Mouse (Mus musculus): ENCODE data around the gene Scn5a. TPM values are rescaled to one million over a fixed set of nuclear protein-coding genes. Genes with fewer than 3 reads are reported as not detected.

The Scn5a gene
- polyA plus RNA-seq, 1 experiment = 13.6 TPM

- TF ChIP-seq FOSL1 (IDR thresholded peaks at IDR 0.05; ENCODE audit: insufficient read depth, low read length, poor library complexity, severe bottlenecking) = no peak
- no peak for TF ChIP-seq MYOG (IDR thresholded peaks at IDR 0.05; ENCODE audit: control insufficient read depth, extremely low read depth, insufficient read length)
- no peak for TF ChIP-seq MAX (IDR thresholded peaks at IDR 0.05)
- TF ChIP-seq USF1 (IDR thresholded peaks at IDR 0.05; ENCODE audit: low read depth) = no peak
- no peak for TF ChIP-seq CTCF (IDR thresholded peaks at IDR 0.05; ENCODE audit: control insufficient read depth, insufficient read depth, insufficient read length)
- TF ChIP-seq CEBPB (IDR thresholded peaks at IDR 0.05; ENCODE audit: low read depth) = no peak
- no peak for TF ChIP-seq MYOD1 (IDR thresholded peaks at IDR 0.05; ENCODE audit: control insufficient read depth, insufficient read length, low read depth)
- peaks cover 25% of the 10 kb centered on the region for H3K36me3 ChIP-seq (ENCODE audit: control insufficient read depth, insufficient read depth)
- no peaks in the 10 kb centered on the region for H3K27me3 ChIP-seq (ENCODE audit: control insufficient read depth, insufficient read depth, insufficient read length)
Observed at GRCm38 (mm10) chr9:119455967-119456366, 122.8 kb downstream of the Scn5a start.

GRCm38 (mm10) chr9:119445737-119446136, 133.1 kb downstream of the Scn5a start:
- Histone ChIP-seq H3K79me2 (ENCODE audit: control insufficient read depth, insufficient read depth) (peaks cover 17% of the 10 kb centered on the region), H3K4me3 (ENCODE audit: insufficient read depth, poor library complexity, severe bottlenecking) (peak overlapping the region; percentile 59), H3K27me3 (ENCODE audit: control insufficient read depth, insufficient read depth, insufficient read length) (no peaks in the 10 kb centered on the region), H3K79me3 (ENCODE audit: low read depth) (peaks cover 13% of the 10 kb centered on the region), H3K36me3 (ENCODE audit: control insufficient read depth, insufficient read depth) (peaks cover 27% of the 10 kb centered on the region), H3ac (ENCODE audit: control insufficient read depth, insufficient read length, low read depth) (peak overlapping the region; percentile 95)
- TF ChIP-seq MYOG (IDR thresholded peaks at IDR 0.05; ENCODE audit: control insufficient read depth, extremely low read depth, insufficient read length) (no peak), USF1 (IDR thresholded peaks at IDR 0.05; ENCODE audit: low read depth) (no peak), MYOD1 (IDR thresholded peaks at IDR 0.05; ENCODE audit: control insufficient read depth, insufficient read length, low read depth) (no peak), CEBPB (IDR thresholded peaks at IDR 0.05; ENCODE audit: low read depth) (no peak)

More at GRCm38 (mm10) chr9:119455967-119456366, 122.8 kb downstream of the Scn5a start:
- Histone ChIP-seq H3K79me2 (ENCODE audit: control insufficient read depth, insufficient read depth) (no peaks in the 10 kb centered on the region), H3ac (ENCODE audit: control insufficient read depth, insufficient read length, low read depth) (no peak overlapping the region), H3K79me3 (ENCODE audit: low read depth) (no peaks in the 10 kb centered on the region), H3K4me3 (ENCODE audit: insufficient read depth, poor library complexity, severe bottlenecking) (no peak overlapping the region)

- peak within 1 kb of the TSS; percentile 59 for H3K4me3 ChIP-seq (ENCODE audit: insufficient read depth, poor library complexity, severe bottlenecking)
- peaks cover 20% of the 10 kb centered on the region for H3K36me3 ChIP-seq (ENCODE audit: control insufficient read depth, insufficient read depth)
- TF ChIP-seq CTCF (IDR thresholded peaks at IDR 0.05; ENCODE audit: control insufficient read depth, insufficient read depth, insufficient read length) = peak; percentile 89
- peak; percentile 66 for TF ChIP-seq MAX (IDR thresholded peaks at IDR 0.05)
- TF ChIP-seq MYOD1 (IDR thresholded peaks at IDR 0.05; ENCODE audit: control insufficient read depth, insufficient read length, low read depth) = no peak
- H3K79me2 ChIP-seq (ENCODE audit: control insufficient read depth, insufficient read depth) = peaks cover 17% of the 10 kb centered on the region
- H3ac ChIP-seq (ENCODE audit: control insufficient read depth, insufficient read length, low read depth) = peak within 1 kb of the TSS; percentile 95
- H3K27me3 ChIP-seq (ENCODE audit: control insufficient read depth, insufficient read depth, insufficient read length) = no peaks in the 10 kb centered on the region
- peaks cover 13% of the 10 kb centered on the region for H3K79me3 ChIP-seq (ENCODE audit: low read depth)
Observed at GRCm38 (mm10) chr9:119444738-119445429, 133.9 kb downstream of the Scn5a start, which contains the start of gene Exog. Gene Exog, plus strand, starts transcription at chr9:119444943.

- no peaks in the 10 kb centered on the region for H3K79me3 ChIP-seq (ENCODE audit: low read depth)
- no peak overlapping the region for H3ac ChIP-seq (ENCODE audit: control insufficient read depth, insufficient read length, low read depth)
- H3K79me2 ChIP-seq (ENCODE audit: control insufficient read depth, insufficient read depth) = no peaks in the 10 kb centered on the region
- TF ChIP-seq MYOD1 (IDR thresholded peaks at IDR 0.05; ENCODE audit: control insufficient read depth, insufficient read length, low read depth) (no peak), FOSL1 (IDR thresholded peaks at IDR 0.05; ENCODE audit: insufficient read depth, low read length, poor library complexity, severe bottlenecking) (no peak), USF1 (IDR thresholded peaks at IDR 0.05; ENCODE audit: low read depth) (no peak), CEBPB (IDR thresholded peaks at IDR 0.05; ENCODE audit: low read depth) (no peak), MAX (IDR thresholded peaks at IDR 0.05) (no peak), MYOG (IDR thresholded peaks at IDR 0.05; ENCODE audit: control insufficient read depth, extremely low read depth, insufficient read length) (no peak), CTCF (IDR thresholded peaks at IDR 0.05; ENCODE audit: control insufficient read depth, insufficient read depth, insufficient read length) (no peak)
- H3K27me3 ChIP-seq (ENCODE audit: control insufficient read depth, insufficient read depth, insufficient read length) = no peaks in the 10 kb centered on the region
- no peak overlapping the region for H3K4me3 ChIP-seq (ENCODE audit: insufficient read depth, poor library complexity, severe bottlenecking)
- no peaks in the 10 kb centered on the region for H3K36me3 ChIP-seq (ENCODE audit: control insufficient read depth, insufficient read depth)
Observed at GRCm38 (mm10) chr9:119438498-119439000, 140.3 kb downstream of the Scn5a start.

GRCm38 (mm10) chr9:119438065-119438464, 140.8 kb downstream of the Scn5a start:
- Histone ChIP-seq H3ac (ENCODE audit: control insufficient read depth, insufficient read length, low read depth) (no peak overlapping the region), H3K79me3 (ENCODE audit: low read depth) (no peaks in the 10 kb centered on the region), H3K4me3 (ENCODE audit: insufficient read depth, poor library complexity, severe bottlenecking) (no peak overlapping the region), H3K27me3 (ENCODE audit: control insufficient read depth, insufficient read depth, insufficient read length) (no peaks in the 10 kb centered on the region), H3K36me3 (ENCODE audit: control insufficient read depth, insufficient read depth) (no peaks in the 10 kb centered on the region), H3K79me2 (ENCODE audit: control insufficient read depth, insufficient read depth) (no peaks in the 10 kb centered on the region)
- no peak for TF ChIP-seq MYOD1 (IDR thresholded peaks at IDR 0.05; ENCODE audit: control insufficient read depth, insufficient read length, low read depth)
- no peak for TF ChIP-seq USF1 (IDR thresholded peaks at IDR 0.05; ENCODE audit: low read depth)
- TF ChIP-seq MAX (IDR thresholded peaks at IDR 0.05) = no peak
- no peak for TF ChIP-seq MYOG (IDR thresholded peaks at IDR 0.05; ENCODE audit: control insufficient read depth, extremely low read depth, insufficient read length)
- TF ChIP-seq CTCF (IDR thresholded peaks at IDR 0.05; ENCODE audit: control insufficient read depth, insufficient read depth, insufficient read length) = no peak
- TF ChIP-seq FOSL1 (IDR thresholded peaks at IDR 0.05; ENCODE audit: insufficient read depth, low read length, poor library complexity, severe bottlenecking) = no peak
- TF ChIP-seq CEBPB (IDR thresholded peaks at IDR 0.05; ENCODE audit: low read depth) = no peak

Data from C2C12 (cell line).